Mouse (Mus musculus) activated CD4-positive, CD25-positive, alpha-beta regulatory T cell (primary cell): ENCODE data around the gene Dtx2. TPM values are rescaled to one million over a fixed set of nuclear protein-coding genes. Genes with fewer than 3 reads are reported as not detected.

Experiments
- polyA plus RNA-seq, 2 experiments: library from polyadenylated mRNA; unstranded; fragments of 100-300 nt; shearing (Covaris generic); gene quantifications; one replicate each; pipeline ENCODE4 v1.2.1; 2017

Dtx2 gene
- 10 to 100 TPM; 19.7 to 20.9 TPM for polyA plus RNA-seq

GRCm38 (mm10) chr5:135994725-135995687, at the start of gene Dtx2:
Gene Dtx2, plus strand, starts transcription at chr5:135994800.

DNA sequence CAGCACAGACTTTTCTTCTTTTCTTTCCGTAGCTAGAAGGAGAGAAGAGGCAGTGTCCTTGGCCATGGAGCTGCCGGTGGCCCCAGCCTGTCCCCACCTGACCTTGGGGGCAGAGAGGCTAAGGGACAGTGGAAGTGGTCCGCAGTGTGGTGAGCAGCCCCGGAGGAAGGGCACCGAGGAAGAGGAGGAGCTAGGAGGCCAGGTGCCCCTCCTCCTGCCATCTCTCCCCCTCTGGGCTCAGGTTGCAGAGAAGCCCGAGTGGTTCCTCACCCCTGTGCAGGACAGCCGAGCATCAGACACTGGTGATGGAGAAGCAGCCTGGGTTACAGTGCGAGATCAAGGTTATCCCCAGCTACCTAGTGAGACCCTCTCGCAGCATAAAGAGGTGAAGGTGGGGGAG, 20.2 kb upstream of the Dtx2 start, which contains the start of gene Ssc4d:
Gene Ssc4d, minus strand, starts transcription at position 167 of the 400 bp plus-strand sequence.

GRCm38 (mm10) chr5:135979904-135980303, 14.7 kb upstream of the Dtx2 start, which contains the start of gene Zp3:
Gene Zp3, plus strand, starts transcription at chr5:135980099.

DNA sequence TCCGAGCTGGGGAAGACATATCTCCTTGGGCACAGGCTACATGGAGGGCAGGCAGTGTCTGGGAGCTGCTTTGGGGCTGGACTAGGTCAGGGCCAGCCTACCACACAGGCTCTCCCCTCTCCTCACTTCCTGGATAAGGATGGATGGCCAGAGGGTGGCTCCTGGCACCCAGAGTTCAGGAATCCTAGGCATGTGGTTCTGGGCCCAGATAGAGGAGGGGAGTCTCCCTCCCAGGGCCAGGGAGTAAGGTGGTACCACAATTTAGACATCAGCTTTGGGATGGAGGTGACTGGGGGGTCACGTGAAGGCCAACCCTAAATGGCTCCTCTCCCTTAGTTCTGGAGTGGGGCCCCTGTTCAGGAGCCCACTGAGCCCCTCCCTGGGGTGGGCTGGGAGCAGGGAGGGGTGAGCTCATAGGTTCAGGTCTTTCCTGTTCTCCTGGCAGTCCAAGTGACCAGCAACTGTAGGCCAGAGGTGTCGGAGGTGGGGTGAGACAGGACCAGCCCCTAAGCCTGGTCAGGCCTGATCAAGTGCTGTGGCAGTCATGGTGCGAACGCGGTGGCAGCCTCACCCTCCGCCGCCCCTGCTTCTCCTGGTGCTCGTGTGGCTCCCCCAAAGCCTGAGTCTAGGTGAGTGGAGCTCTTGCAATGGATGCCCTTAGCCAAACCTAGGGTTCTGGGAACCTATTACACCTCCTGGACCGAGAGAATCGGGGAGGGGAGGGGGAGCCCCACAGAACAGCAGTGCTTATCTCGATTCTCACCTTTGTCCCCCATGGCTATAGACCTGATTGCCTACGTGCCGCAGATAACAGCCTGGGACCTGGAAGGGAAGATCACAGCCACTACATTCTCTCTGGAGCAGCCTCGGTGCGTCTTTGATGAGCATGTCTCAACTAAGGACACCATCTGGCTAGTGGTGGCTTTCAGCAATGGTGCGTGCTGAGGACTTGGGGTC, 43.9 kb downstream of the Dtx2 start, which contains the start of gene Upk3b:
Gene Upk3b, plus strand, starts transcription at position 239 of the 957 bp plus-strand sequence.

GRCm38 (mm10) chr5:136054301-136055077, 59.9 kb downstream of the Dtx2 start, which contains the start of gene Upk3bl:
Gene Upk3bl, plus strand, starts transcription at chr5:136054492.

Other genes starting within 250 kb of the Dtx2 start
- under 1 TPM; 0.25 to 0.66 TPM for gene Styxl1, start 216.4 kb upstream of the Dtx2 start, polyA plus RNA-seq
- 100 to 1,000 TPM; 467 to 511 TPM for gene Mdh2, start 216.3 kb upstream of the Dtx2 start, polyA plus RNA-seq
- gene Srrm3, start 187.9 kb upstream of the Dtx2 start, polyA plus RNA-seq: under 1 TPM; 0.14 to 0.21 TPM
- 1 to 10 TPM in 1 of 2 experiments, not detected in 1; 1.3 TPM for gene Hspb1, start 106.9 kb upstream of the Dtx2 start, polyA plus RNA-seq
- 10 to 100 TPM; 39.6 to 58.1 TPM for gene Ywhag, start 60.2 kb upstream of the Dtx2 start, polyA plus RNA-seq
- gene Ssc4d, start 20.3 kb upstream of the Dtx2 start, polyA plus RNA-seq: under 1 TPM; 0.92 to 0.99 TPM
- not detected for gene Zp3, start 14.7 kb upstream of the Dtx2 start, polyA plus RNA-seq
- under 1 TPM in 1 of 2 experiments, not detected in 1; 0.05 TPM for gene Upk3b, start 43.7 kb downstream of the Dtx2 start, polyA plus RNA-seq
- not detected for gene Upk3bl, start 59.7 kb downstream of the Dtx2 start, polyA plus RNA-seq
- gene Rasa4, start 89.1 kb downstream of the Dtx2 start, polyA plus RNA-seq: 1 to 10 TPM; 2.3 to 2.7 TPM
- gene Polr2j, start 121.8 kb downstream of the Dtx2 start, polyA plus RNA-seq: 100 to 1,000 TPM; 175 to 202 TPM
- gene Lrwd1, start 141.3 kb downstream of the Dtx2 start, polyA plus RNA-seq: 10 to 100 TPM; 40.2 to 43.8 TPM
- gene Alkbh4, start 141.3 kb downstream of the Dtx2 start, polyA plus RNA-seq: 10 to 100 TPM; 60.9 to 73.3 TPM
- 10 to 100 TPM; 63.9 to 77.3 TPM for gene Orai2, start 175.9 kb downstream of the Dtx2 start, polyA plus RNA-seq
- gene Prkrip1, start 204.2 kb downstream of the Dtx2 start, polyA plus RNA-seq: 10 to 100 TPM; 45.0 to 45.9 TPM